Mouse (Mus musculus) liver, adult 2 months (tissue): Measurements from ENCODE around the gene Apom. TPM values are rescaled to one million over a fixed set of nuclear protein-coding genes. Genes with fewer than 3 reads are reported as not detected.
"Not testable (repeated sequence)": the region's sequence is repeated elsewhere in the genome, so short reads cannot be mapped to it uniquely, and the experiment has no call there.

Source experiments
- DNase-seq: peaks from one replicate; pipeline ENCODE4 v3.0.0-alpha.2; 2011; ENCODE audit warnings: low read depth, low spot score; ENCODE audit errors: extremely low read depth
- H3K27ac ChIP-seq: fragments of 200-500 bp; replicated peaks from 2 replicates; pipeline ENCODE4 v1.5.1; 2012; ENCODE audit warnings: low read depth, mild to moderate bottlenecking, control low read depth, inconsistent platforms, low read length; ENCODE audit not compliant: insufficient read depth
- H3K27me3 ChIP-seq: fragments of 200-500 bp; 2 replicates; pipeline ENCODE4 v1.6.1; 2012; ENCODE audit warnings: mild to moderate bottlenecking, moderate library complexity, low read length, inconsistent platforms; ENCODE audit not compliant: control insufficient read depth, insufficient read depth
- H3K36me3 ChIP-seq: fragments of 200-500 bp; 2 replicates; pipeline ENCODE4 v1.6.1; 2012; ENCODE audit warnings: low read length, inconsistent platforms; ENCODE audit not compliant: control insufficient read depth, insufficient read depth
- H3K4me1 ChIP-seq: fragments of 200-500 bp; 2 replicates; pipeline ENCODE4 v1.6.1; 2011; ENCODE audit warnings: low read length; ENCODE audit not compliant: control insufficient read depth, insufficient read depth
- H3K4me3 ChIP-seq: fragments of 200-500 bp; 2 replicates; pipeline ENCODE4 v1.5.1; 2011; ENCODE audit warnings: low read depth, mild to moderate bottlenecking, control low read depth, low read length, moderate library complexity; ENCODE audit not compliant: insufficient read depth
- H3K79me2 ChIP-seq: fragments of 200-500 bp; 2 replicates; pipeline ENCODE4 v1.6.1; 2012; ENCODE audit warnings: inconsistent platforms, mild to moderate bottlenecking, low read length, moderate library complexity; ENCODE audit not compliant: control insufficient read depth, insufficient read depth
- H3K9ac ChIP-seq: fragments of 200-500 bp; 2 replicates; pipeline ENCODE4 v1.6.1; 2012; ENCODE audit warnings: low read depth, mild to moderate bottlenecking, control low read depth, inconsistent platforms, low read length
- CTCF ChIP-seq: fragments of 200-500 bp; IDR thresholded peaks from 2 replicates; pipeline ENCODE4 v1.5.1; 2011; ENCODE audit warnings: low read depth, low read length, control low read depth
- POLR2A ChIP-seq: fragments of 200-500 bp; IDR thresholded peaks from 2 replicates; pipeline ENCODE4 v1.6.1; 2011; ENCODE audit warnings: low read length, control low read depth; ENCODE audit not compliant: insufficient read depth; ENCODE audit errors: extremely low read depth
- WGBS: fragments of 180-500 bp; shearing (Covaris S2); methylation state at CpG from one replicate; pipeline ENCODE4 v1.1.7; 2018; 5-methylcytosine and 5-hydroxymethylcytosine counted together
- polyA plus RNA-seq: library from polyadenylated mRNA; depleted of rRNA; stranded (reverse); fragments of >200 nt; gene quantifications from 2 replicates; pipeline ENCODE4 v1.2.3, GENCODE M21; 2012
- total RNA-seq: library from RNA; depleted of rRNA; stranded (reverse); fragments of >200 nt; gene quantifications from 2 replicates; pipeline ENCODE4 v1.2.3, GENCODE M21; 2014

The Apom gene
- total and polyA plus RNA-seq, 2 experiments: 432 to 575 TPM

GRCm38 (mm10) chr17:35131038-35131437 is 812 bp downstream of the Apom start:
- Histone ChIP-seq H3K4me1 (peaks cover 19% of the 10 kb centered on the region), H3K79me2 (peaks cover 19% of the 10 kb centered on the region; the same call in 1 of the 2 replicates), H3K4me3 (peak overlapping the region; percentile 69), H3K27ac (peak overlapping the region; percentile 85), H3K9ac (peak overlapping the region; percentile 80), H3K36me3 (peaks cover 7% of the 10 kb centered on the region; the same call in 1 of the 2 replicates), H3K27me3 (no peaks in the 10 kb centered on the region)
- WGBS: 23% methylated on average over 8 of the region's 8 CpGs
- TF ChIP-seq POLR2A: no peak
- no peak for TF ChIP-seq CTCF
- no peak for DNase-seq

- Histone ChIP-seq H3K9ac (no peak overlapping the region), H3K27me3 (no peaks in the 10 kb centered on the region), H3K79me2 (peaks cover 15% of the 10 kb centered on the region; the same call in 1 of the 2 replicates), H3K36me3 (peaks cover 7% of the 10 kb centered on the region; the same call in 1 of the 2 replicates), H3K4me1 (peaks cover 25% of the 10 kb centered on the region), H3K4me3 (no peak overlapping the region), H3K27ac (no peak overlapping the region)
- no peak for TF ChIP-seq CTCF
- no peak for TF ChIP-seq POLR2A
- DNase-seq: no peak
- WGBS: 63% methylated on average over 11 of the region's 11 CpGs
Observed at GRCm38 (mm10) chr17:35128996-35129395, 2.9 kb downstream of the Apom start.

- Histone ChIP-seq H3K4me1 (peaks cover 21% of the 10 kb centered on the region), H3K27me3 (no peaks in the 10 kb centered on the region), H3K4me3 (peak overlapping the region; percentile 95; the same call in 1 of the 2 replicates), H3K79me2 (peaks cover 18% of the 10 kb centered on the region; the same call in 1 of the 2 replicates), H3K27ac (peak overlapping the region; percentile 94), H3K9ac (peak overlapping the region; percentile 92), H3K36me3 (peaks cover 11% of the 10 kb centered on the region; the same call in 1 of the 2 replicates)
- DNase-seq: no peak
- WGBS: 42% methylated on average over 13 of the region's 13 CpGs
- TF ChIP-seq CTCF (no peak), POLR2A (no peak)
Observed at GRCm38 (mm10) chr17:35127017-35127416, 4.8 kb downstream of the Apom start.

GRCm38 (mm10) chr17:35126206-35126611 is 5.6 kb downstream of the Apom start, which contains the start of gene D17H6S53E:
TSS of gene D17H6S53E (plus strand) at chr17:35126373.
- H3K27ac ChIP-seq: peak within 1 kb of the TSS; percentile 94
- H3K27me3 ChIP-seq: no peaks in the 10 kb centered on the region
- peaks cover 18% of the 10 kb centered on the region; the same call in 1 of the 2 replicates for H3K79me2 ChIP-seq
- peaks cover 21% of the 10 kb centered on the region for H3K4me1 ChIP-seq
- H3K9ac ChIP-seq: peak within 1 kb of the TSS; percentile 92
- peak within 1 kb of the TSS; percentile 95 for H3K4me3 ChIP-seq
- peak; percentile 56 for DNase-seq
- under 1% methylated on average over 36 of the region's 36 CpGs for WGBS
- TF ChIP-seq CTCF: no peak
- TF ChIP-seq POLR2A: peak; percentile 69; the same call in 1 of the 2 replicates
- H3K36me3 ChIP-seq: peaks cover 11% of the 10 kb centered on the region; the same call in 1 of the 2 replicates

GRCm38 (mm10) chr17:35125578-35125977 is 6.3 kb downstream of the Apom start:
- 18% methylated on average over 6 of the region's 6 CpGs for WGBS
- Histone ChIP-seq H3K4me3 (peak overlapping the region; percentile 95), H3K9ac (peak overlapping the region; percentile 92), H3K79me2 (peaks cover 22% of the 10 kb centered on the region), H3K27ac (peak overlapping the region; percentile 94), H3K27me3 (no peaks in the 10 kb centered on the region), H3K4me1 (peaks cover 20% of the 10 kb centered on the region), H3K36me3 (peaks cover 11% of the 10 kb centered on the region; the same call in 1 of the 2 replicates)
- peak; percentile 80 for DNase-seq
- TF ChIP-seq CTCF (no peak), POLR2A (0 out of 2 replicates have a peak, but pooled peaks have one; percentile 23)

GRCm38 (mm10) chr17:35125081-35125480 is 6.8 kb downstream of the Apom start:
- no peak overlapping the region for H3K9ac ChIP-seq
- DNase-seq: no peak
- peak overlapping the region; percentile 94 for H3K27ac ChIP-seq
- no peak for TF ChIP-seq CTCF
- no peak for TF ChIP-seq POLR2A
- peaks cover 20% of the 10 kb centered on the region for H3K4me1 ChIP-seq
- WGBS: 100% methylated on average over 1 of the region's 1 CpGs
- peaks cover 24% of the 10 kb centered on the region for H3K79me2 ChIP-seq
- peaks cover 7% of the 10 kb centered on the region; the same call in 1 of the 2 replicates for H3K36me3 ChIP-seq
- H3K4me3 ChIP-seq: no peak overlapping the region
- no peaks in the 10 kb centered on the region for H3K27me3 ChIP-seq

GRCm38 (mm10) chr17:35124261-35124896 is 7.5 kb downstream of the Apom start:
- Histone ChIP-seq H3K36me3 (peaks cover 11% of the 10 kb centered on the region; the same call in 1 of the 2 replicates), H3K79me2 (peaks cover 24% of the 10 kb centered on the region), H3K4me1 (peaks cover 23% of the 10 kb centered on the region)
- not testable (repeated sequence) for H3K27me3 ChIP-seq, H3K27ac ChIP-seq, H3K4me3 ChIP-seq, H3K9ac ChIP-seq
- peak; percentile 38 for DNase-seq
- WGBS: 85% methylated on average over 12 of the region's 12 CpGs

- H3K4me3 ChIP-seq, H3K9ac ChIP-seq, DNase-seq, H3K27me3 ChIP-seq, H3K27ac ChIP-seq: not testable (repeated sequence)
- peaks cover 10% of the 10 kb centered on the region; the same call in 1 of the 2 replicates for H3K36me3 ChIP-seq
- 90% methylated on average over 9 of the region's 9 CpGs for WGBS
- H3K79me2 ChIP-seq: peaks cover 20% of the 10 kb centered on the region
- H3K4me1 ChIP-seq: peaks cover 23% of the 10 kb centered on the region
Observed at GRCm38 (mm10) chr17:35123287-35123686, 8.6 kb downstream of the Apom start.
